In the genomic region with DNA sequence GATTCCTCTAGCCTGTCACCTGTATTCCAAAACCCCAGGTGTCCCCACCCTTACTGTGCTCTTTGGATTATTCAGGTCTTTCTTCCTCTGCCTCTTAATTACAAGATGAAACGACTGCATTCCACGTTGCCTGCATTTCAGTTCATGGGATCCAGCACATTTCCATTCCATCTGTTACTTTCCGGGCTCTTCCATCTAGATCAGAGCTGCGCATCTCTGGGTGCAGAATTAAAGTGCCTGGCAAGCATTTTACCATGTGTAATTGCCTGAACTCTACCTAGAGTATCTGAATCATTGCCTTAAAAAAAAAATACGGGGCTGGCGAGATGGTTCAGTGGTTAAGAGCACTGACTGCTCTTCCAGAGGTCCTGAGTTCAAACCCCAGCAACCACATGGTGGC, we compare ENCODE assay signal across 24 mouse cellular contexts.
"Had no signal": no experiment of that assay in that cellular context is flagged by ENCODE, and none has a peak within 500 bp of the region (broad histone marks: within the 10 kb centered on the region; RNA-seq: fewer than 3 reads in every experiment).

No protein-coding gene starts in this region.

- H3K27me3 ChIP-seq: limb, embryonic 13.5 days; liver, embryonic 12.5 days; liver, embryonic 15.5 days; lung, embryonic 15.5 days; megakaryocyte, embryonic 14.5 days; midbrain, embryonic 12.5 days; midbrain, embryonic 15.5 days; neural tube, embryonic 13.5 days; stomach, embryonic 15.5 days had no signal

- H3K36me3 ChIP-seq: limb, embryonic 10.5 days; limb, embryonic 13.5 days; liver, embryonic 12.5 days; liver, embryonic 15.5 days; lung, embryonic 15.5 days; midbrain, embryonic 12.5 days; midbrain, embryonic 15.5 days; neural tube, embryonic 13.5 days; stomach, embryonic 15.5 days had no signal

- H3K27ac ChIP-seq: limb, embryonic 10.5 days; limb, embryonic 13.5 days; liver, embryonic 12.5 days; liver, embryonic 15.5 days; lung, embryonic 15.5 days; midbrain, embryonic 12.5 days; midbrain, embryonic 15.5 days; neural tube, embryonic 13.5 days; stomach, embryonic 15.5 days had no signal

- H3K9me3 ChIP-seq: limb, embryonic 10.5 days; limb, embryonic 13.5 days; liver, embryonic 12.5 days; liver, embryonic 15.5 days; lung, embryonic 15.5 days; midbrain, embryonic 12.5 days; midbrain, embryonic 15.5 days; neural tube, embryonic 13.5 days; stomach, embryonic 15.5 days had no signal

- H3K4me2 ChIP-seq: limb, embryonic 13.5 days; liver, embryonic 12.5 days; liver, embryonic 15.5 days; lung, embryonic 15.5 days; midbrain, embryonic 12.5 days; midbrain, embryonic 15.5 days; neural tube, embryonic 13.5 days; stomach, embryonic 15.5 days had no signal

- ATAC-seq: liver, embryonic 12.5 days; midbrain, embryonic 15.5 days had no signal

- DNase-seq: kidney, adult 11 months; kidney, adult 8-10 months; kidney, postnatal 14 days; kidney, postnatal 4 days; liver; lung, adult 18-20 months; lung, postnatal 10 days; lung, postnatal 36 days; retina, postnatal 1 day; right cerebral cortex, postnatal 25 days; spleen, adult 18-20 months; thymus, adult 18-20 months; thymus, postnatal 36 days had no signal

- H3K4me1 ChIP-seq: liver, embryonic 12.5 days; liver, embryonic 15.5 days; lung, embryonic 15.5 days; stomach, embryonic 15.5 days had no signal

- H3K4me3 ChIP-seq: limb, embryonic 10.5 days; limb, embryonic 13.5 days; liver, embryonic 12.5 days; liver, embryonic 15.5 days; lung, embryonic 15.5 days; megakaryocyte, embryonic 14.5 days; midbrain, embryonic 12.5 days; midbrain, embryonic 15.5 days; myocyte; neural tube, embryonic 13.5 days; stomach, embryonic 15.5 days had no signal

- H3K9ac ChIP-seq: limb, embryonic 13.5 days; liver, embryonic 12.5 days; liver, embryonic 15.5 days; lung, embryonic 15.5 days; midbrain, embryonic 12.5 days; midbrain, embryonic 15.5 days; neural tube, embryonic 13.5 days; stomach, embryonic 15.5 days had no signal
